Mouse (Mus musculus): ENCODE results near the gene Pbld1. TPM values are rescaled to one million over a fixed set of nuclear protein-coding genes. Genes with fewer than 3 reads are reported as not detected.
"Not testable (repeated sequence)": the region's sequence is repeated elsewhere in the genome, so short reads cannot be mapped to it uniquely, and the experiment has no call there.

Gene Pbld1
- polyA plus RNA-seq, 1 experiment from 2014 or later = 1.7 TPM

DNA sequence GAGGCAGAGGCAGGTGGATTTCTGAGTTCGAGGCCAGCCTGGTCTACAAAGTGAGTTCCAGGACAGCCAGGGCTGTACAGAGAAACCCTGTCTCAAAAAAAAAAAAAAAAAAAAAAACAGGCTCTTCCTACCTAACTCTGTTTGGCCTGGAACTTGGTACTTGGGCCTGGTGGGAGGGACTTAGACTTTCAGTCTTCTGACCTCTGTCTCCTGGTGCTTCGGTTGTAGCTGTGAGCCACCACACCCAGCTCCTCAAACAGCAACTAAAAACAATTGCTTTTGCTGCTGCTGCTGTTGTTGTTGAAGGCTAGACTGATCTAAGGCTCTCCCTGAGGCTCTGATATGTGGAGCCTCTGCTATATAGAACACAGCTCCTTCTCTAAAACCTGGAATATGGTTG, 10.9 kb upstream of the Pbld1 start:
- 93% methylated on average over 2 of the region's 2 CpGs for WGBS
- no peak overlapping the region for H3K4me2 ChIP-seq
- H3K9ac ChIP-seq = no peak overlapping the region

DNA sequence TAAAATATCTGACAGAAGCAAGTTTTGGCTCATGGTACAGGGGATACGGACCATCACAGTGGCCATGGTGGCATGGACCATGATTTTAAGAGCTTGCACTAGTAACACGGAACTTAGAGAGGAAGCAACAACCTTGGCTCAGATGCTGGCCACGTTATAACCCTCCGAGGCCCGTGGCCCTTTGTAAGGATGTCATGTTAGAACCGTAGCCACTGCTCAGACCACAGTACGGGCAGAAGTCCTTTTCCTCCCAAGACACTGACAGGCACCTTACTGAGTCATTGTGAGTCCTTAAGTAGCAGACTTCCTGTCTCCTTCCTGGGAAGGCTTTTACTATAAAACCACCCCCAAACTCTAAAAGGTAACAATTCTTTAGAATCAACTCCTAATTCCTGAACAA, 8.7 kb upstream of the Pbld1 start:
- Histone ChIP-seq H3K36me3 (ENCODE audit: poor library complexity, severe bottlenecking) (no peaks in the 10 kb centered on the region), H3K4me1 (no peaks in the 10 kb centered on the region), H3K4me3 (no peak overlapping the region), H3K27ac (no peak overlapping the region), H3K9me3 (replicated peaks) (no peaks in the 10 kb centered on the region), H3K4me2 (no peak overlapping the region), H3K27me3 (no peaks in the 10 kb centered on the region), H3K9ac (no peak overlapping the region)
- no peak for ATAC-seq
- WGBS = 77% methylated on average over 7 of the region's 7 CpGs

More for the DNA sequence above, 10.9 kb upstream of the Pbld1 start:
- H3K27ac ChIP-seq = no peak overlapping the region
- no peak overlapping the region for H3K4me3 ChIP-seq
- ATAC-seq = no peak
- no peaks in the 10 kb centered on the region for H3K27me3 ChIP-seq
- H3K9me3 ChIP-seq (replicated peaks) = no peaks in the 10 kb centered on the region
- H3K4me1 ChIP-seq = no peaks in the 10 kb centered on the region
- H3K36me3 ChIP-seq (ENCODE audit: poor library complexity, severe bottlenecking) = no peaks in the 10 kb centered on the region

DNA sequence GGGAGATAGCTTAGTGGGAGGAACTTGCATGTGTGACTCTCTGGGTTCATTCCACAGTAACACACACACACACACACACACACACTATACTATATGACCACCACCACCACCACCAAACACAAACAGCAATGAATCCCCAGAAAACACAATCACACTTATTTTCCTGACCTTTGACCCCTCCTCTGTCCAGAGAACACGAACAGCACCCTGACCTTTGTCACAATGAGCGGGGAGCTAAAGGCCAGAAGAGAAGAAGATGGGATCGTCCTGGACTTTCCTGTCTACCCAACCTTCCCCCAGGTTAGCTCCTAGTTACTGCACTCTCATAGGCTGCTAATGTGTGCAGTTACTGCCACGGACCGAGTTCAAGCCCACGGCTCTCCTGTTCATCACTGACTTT, 8.0 kb upstream of the Pbld1 start:
- Histone ChIP-seq H3K4me3 (no peak overlapping the region), H3K9me3 (replicated peaks) (no peaks in the 10 kb centered on the region), H3K4me2 (no peak overlapping the region), H3K9ac (no peak overlapping the region), H3K27ac (no peak overlapping the region), H3K4me1 (no peaks in the 10 kb centered on the region), H3K36me3 (ENCODE audit: poor library complexity, severe bottlenecking) (no peaks in the 10 kb centered on the region), H3K27me3 (no peaks in the 10 kb centered on the region)
- WGBS = 84% methylated on average over 6 of the region's 6 CpGs
- ATAC-seq = no peak

DNA sequence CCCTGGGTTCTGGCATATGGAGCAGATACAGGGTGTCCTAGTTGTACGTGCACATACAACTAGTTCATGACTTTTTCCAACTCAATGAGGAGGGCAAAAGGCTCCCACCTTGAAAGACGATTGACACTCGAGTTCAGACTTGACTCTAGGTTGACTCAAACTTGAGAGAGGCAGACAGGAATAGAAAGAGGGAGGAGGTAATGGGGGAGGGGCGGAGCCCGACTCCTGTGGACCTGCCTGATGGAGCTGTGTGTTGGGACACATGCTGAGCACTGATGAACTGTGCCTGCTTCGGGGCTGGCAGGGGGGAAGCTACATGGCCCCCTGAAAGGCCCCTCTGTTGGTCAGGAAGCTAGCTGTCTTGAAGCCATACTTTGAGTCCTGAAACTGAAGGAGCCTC, 7.0 kb upstream of the Pbld1 start:
- Histone ChIP-seq H3K27ac (no peak overlapping the region), H3K4me3 (no peak overlapping the region), H3K4me1 (no peaks in the 10 kb centered on the region), H3K4me2 (no peak overlapping the region), H3K27me3 (no peaks in the 10 kb centered on the region), H3K36me3 (ENCODE audit: poor library complexity, severe bottlenecking) (no peaks in the 10 kb centered on the region), H3K9ac (no peak overlapping the region), H3K9me3 (replicated peaks) (no peaks in the 10 kb centered on the region)
- 58% methylated on average over 6 of the region's 6 CpGs for WGBS
- no peak for ATAC-seq

DNA sequence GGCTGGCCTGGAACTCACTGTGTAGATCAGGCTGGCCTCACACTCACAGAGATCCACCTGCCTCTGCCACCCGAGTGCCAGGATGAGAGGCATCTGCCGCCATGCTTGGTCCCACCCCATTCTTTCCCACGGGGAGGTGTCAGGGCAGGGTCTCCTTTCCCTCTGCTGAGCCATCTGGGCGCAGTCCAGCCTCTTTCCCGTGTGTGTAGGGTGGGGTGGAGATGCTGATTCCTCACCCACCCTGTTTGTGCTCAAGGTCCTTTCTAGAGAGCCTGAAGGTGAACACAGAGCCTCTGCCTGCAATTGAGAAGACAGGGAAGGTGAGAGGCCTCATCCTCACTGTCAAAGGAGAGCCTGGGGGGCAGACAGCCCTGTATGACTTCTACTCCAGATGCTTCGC, 5.9 kb upstream of the Pbld1 start:
- ATAC-seq; H3K4me1 ChIP-seq; H3K4me3 ChIP-seq; H3K27ac ChIP-seq; H3K9ac ChIP-seq; H3K27me3 ChIP-seq; H3K9me3 ChIP-seq (replicated peaks); H3K36me3 ChIP-seq (ENCODE audit: poor library complexity, severe bottlenecking); H3K4me2 ChIP-seq: not testable (repeated sequence)
- WGBS = 86% methylated on average over 6 of the region's 6 CpGs

DNA sequence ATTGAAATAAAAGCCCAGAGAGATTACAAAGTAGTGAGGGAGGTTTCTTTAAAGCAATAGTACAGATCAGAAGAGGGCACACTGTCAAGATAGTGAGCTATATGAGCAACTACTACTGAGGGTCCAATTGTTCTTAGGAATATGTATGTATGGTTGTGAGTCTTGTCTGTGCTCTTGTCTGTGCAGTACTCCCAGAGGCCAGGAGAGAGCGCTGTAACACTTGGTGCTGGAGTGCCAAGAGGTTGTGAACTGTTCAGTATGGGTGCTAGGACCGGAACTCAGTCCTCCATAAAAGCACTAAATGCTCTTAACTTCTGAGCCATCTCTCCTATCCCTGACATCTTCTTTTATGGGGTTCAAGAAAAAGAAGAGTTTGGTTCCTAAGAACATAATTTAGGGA, 5.4 kb upstream of the Pbld1 start:
- no peak overlapping the region for H3K27ac ChIP-seq
- H3K27me3 ChIP-seq = no peaks in the 10 kb centered on the region
- H3K4me3 ChIP-seq = no peak overlapping the region
- no peaks in the 10 kb centered on the region for H3K4me1 ChIP-seq
- no peak for ATAC-seq
- 74% methylated on average over 2 of the region's 2 CpGs for WGBS
- no peak overlapping the region for H3K4me2 ChIP-seq
- no peaks in the 10 kb centered on the region for H3K9me3 ChIP-seq (replicated peaks)
- no peak overlapping the region for H3K9ac ChIP-seq
- H3K36me3 ChIP-seq (ENCODE audit: poor library complexity, severe bottlenecking) = no peaks in the 10 kb centered on the region

DNA sequence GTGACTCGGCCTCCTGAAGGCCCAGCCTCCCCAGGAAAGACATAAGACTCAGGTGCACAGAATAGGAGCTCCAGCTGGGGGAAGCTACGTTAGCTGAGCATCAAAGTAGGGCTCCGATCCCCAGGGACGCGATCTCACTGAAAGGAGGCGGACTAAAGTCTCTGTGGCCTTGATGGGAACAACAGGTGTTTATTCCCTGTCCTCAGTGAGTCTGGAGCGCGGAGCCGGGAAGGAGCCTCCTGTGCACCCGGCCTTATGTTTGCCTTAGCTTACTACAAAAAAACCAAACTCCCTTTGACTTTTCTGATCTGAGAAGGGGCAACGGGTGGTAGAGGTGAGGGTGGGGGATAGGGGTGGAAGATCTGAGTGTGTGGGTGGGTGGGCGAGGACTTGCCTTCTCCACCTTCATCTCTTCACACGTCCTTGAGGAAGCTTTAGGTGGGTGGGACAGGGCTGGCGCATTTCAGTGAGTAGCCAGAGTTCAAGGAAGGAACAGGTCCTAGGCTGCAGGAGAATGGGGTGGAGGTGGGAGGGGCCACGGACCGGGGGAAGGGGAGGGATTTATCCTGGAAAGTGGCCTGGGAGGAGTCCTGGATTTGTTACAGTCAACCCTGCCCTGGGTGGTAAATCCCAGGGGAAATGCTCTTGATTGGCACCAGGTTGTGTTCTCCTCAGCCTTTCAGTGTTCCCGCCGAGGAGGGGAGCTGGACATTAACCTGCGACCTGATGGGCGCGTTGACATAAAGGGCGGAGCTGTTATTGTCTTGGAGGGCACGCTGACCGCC, 2.8 kb upstream of the Pbld1 start:
- Histone ChIP-seq H3K9me3 (replicated peaks) (no peaks in the 10 kb centered on the region), H3K4me1 (no peaks in the 10 kb centered on the region), H3K4me2 (no peak overlapping the region), H3K9ac (no peak overlapping the region), H3K27ac (no peak overlapping the region), H3K36me3 (ENCODE audit: poor library complexity, severe bottlenecking) (no peaks in the 10 kb centered on the region), H3K27me3 (no peaks in the 10 kb centered on the region), H3K4me3 (no peak overlapping the region)
- no peak for ATAC-seq
- 43% methylated on average over 24 of the region's 24 CpGs for WGBS

DNA sequence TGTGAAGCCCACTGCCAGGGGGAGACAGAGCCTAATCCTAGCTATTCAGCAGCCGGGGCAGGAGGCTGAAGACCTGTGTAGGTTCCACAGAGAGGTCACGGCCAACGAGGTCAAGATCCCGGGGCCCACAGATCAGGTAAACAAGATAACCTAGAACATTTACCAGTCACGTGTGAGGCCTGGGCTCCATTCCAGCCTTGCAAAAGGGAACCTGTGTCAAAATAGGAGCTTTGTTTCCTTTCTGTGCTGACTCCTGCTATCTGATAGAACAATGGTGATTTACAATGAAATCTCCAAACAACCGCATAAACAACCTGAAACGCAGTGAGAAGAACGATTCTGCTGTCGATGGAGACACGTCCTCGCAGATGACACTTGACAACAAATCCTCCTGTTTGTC, 444 bp downstream of the Pbld1 start:
- Histone ChIP-seq H3K36me3 (ENCODE audit: poor library complexity, severe bottlenecking) (no peaks in the 10 kb centered on the region), H3K4me1 (no peaks in the 10 kb centered on the region), H3K4me3 (no peak overlapping the region), H3K4me2 (no peak overlapping the region), H3K9me3 (replicated peaks) (no peaks in the 10 kb centered on the region), H3K27me3 (no peaks in the 10 kb centered on the region), H3K9ac (no peak overlapping the region), H3K27ac (no peak overlapping the region)
- 64% methylated on average over 11 of the region's 11 CpGs for WGBS
- no peak for ATAC-seq

DNA sequence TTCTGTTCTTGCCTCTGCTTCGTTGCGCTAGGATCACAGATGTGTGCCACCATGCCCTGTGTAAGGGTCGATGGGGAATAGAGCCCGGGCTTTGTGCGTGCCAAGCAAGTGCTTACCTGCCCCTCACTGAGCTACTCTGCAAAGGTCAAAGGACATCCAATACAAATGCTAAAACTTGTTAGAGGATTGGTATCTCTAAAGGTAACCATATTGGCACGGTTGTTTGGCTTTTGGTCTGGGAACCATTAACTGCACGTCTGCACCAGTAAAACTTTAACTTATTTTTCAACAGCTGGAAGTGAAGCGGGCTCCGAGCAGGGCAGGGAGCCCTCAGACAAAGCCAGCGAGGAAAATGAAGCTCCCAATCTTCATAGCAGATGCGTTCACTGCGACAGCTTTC, 1.3 kb downstream of the Pbld1 start:
- Histone ChIP-seq H3K27ac (no peak overlapping the region), H3K9me3 (replicated peaks) (no peaks in the 10 kb centered on the region), H3K4me2 (no peak overlapping the region), H3K9ac (no peak overlapping the region), H3K4me1 (no peaks in the 10 kb centered on the region), H3K36me3 (ENCODE audit: poor library complexity, severe bottlenecking) (no peaks in the 10 kb centered on the region), H3K27me3 (no peaks in the 10 kb centered on the region), H3K4me3 (no peak overlapping the region)
- no peak for ATAC-seq
- 77% methylated on average over 12 of the region's 12 CpGs for WGBS

DNA sequence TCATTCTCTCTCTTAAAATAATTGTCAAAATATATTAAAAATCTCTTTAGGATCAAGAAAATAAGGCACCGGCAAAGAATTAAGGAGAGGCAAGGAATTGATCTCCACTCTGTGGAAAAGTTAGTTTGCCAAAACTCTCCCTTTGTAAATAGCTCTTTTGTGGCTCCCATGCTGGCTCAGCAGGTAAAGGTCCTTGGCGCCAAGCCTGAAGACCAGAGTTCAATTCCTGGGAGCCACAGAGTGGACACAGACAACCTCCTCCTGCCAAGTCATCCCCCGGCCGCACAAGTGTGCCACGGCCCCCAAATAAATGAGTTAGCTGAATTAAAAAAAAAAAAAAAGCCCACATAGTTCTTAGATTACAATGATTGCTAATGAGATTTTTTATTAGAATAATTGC, 2.7 kb downstream of the Pbld1 start:
- Histone ChIP-seq H3K4me2 (no peak overlapping the region), H3K9ac (no peak overlapping the region), H3K4me3 (no peak overlapping the region), H3K27me3 (no peaks in the 10 kb centered on the region), H3K27ac (no peak overlapping the region), H3K36me3 (ENCODE audit: poor library complexity, severe bottlenecking) (no peaks in the 10 kb centered on the region), H3K9me3 (replicated peaks) (no peaks in the 10 kb centered on the region), H3K4me1 (no peaks in the 10 kb centered on the region)
- no peak for ATAC-seq
- 89% methylated on average over 5 of the region's 5 CpGs for WGBS

DNA sequence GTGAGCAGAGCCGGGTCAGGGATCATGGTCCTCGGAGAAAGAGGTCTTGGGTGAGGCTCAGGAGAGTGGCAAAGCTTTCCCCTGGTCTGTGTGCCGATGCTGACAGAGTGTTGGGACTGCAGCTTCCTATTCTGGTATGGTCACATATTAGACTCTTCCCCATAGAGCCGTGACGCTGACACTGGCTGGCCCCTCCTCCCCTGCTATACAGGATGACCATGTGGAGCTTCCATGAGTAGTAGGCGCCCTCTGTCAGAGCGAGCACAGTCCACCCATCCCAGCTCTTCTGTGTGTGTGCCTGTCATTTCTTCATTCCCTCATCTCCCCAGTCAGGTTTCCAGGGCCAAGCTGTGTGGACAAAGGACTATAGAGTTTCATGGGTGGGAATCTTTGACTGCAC, 3.4 kb downstream of the Pbld1 start:
- Histone ChIP-seq H3K4me2 (no peak overlapping the region), H3K36me3 (ENCODE audit: poor library complexity, severe bottlenecking) (no peaks in the 10 kb centered on the region), H3K4me1 (no peaks in the 10 kb centered on the region), H3K4me3 (no peak overlapping the region), H3K27ac (no peak overlapping the region), H3K9ac (no peak overlapping the region), H3K9me3 (replicated peaks) (no peaks in the 10 kb centered on the region), H3K27me3 (no peaks in the 10 kb centered on the region)
- ATAC-seq = no peak
- 78% methylated on average over 7 of the region's 7 CpGs for WGBS

DNA sequence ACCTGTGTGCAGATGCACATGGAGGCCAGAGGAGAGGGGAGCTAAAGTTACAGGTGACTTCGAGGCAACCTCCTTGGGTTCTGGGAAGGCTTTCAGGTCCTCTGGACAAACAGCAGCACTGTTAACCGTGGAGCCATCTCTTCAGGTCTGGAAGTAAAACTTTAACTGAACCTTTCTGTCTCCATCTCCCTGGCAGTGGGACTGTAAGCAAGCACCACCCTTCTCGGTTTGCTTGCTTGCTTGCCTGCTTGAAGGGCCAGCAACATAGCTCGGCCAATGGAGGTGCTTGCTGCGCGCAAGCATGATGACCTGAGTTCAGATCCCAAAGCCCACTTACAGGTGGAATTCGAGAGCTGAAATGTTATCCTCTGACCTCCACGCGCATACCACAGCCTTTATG, 4.6 kb downstream of the Pbld1 start:
- Histone ChIP-seq H3K4me1 (no peaks in the 10 kb centered on the region), H3K4me3 (no peak overlapping the region), H3K27me3 (no peaks in the 10 kb centered on the region), H3K4me2 (no peak overlapping the region), H3K36me3 (ENCODE audit: poor library complexity, severe bottlenecking) (no peaks in the 10 kb centered on the region), H3K27ac (no peak overlapping the region), H3K9ac (no peak overlapping the region), H3K9me3 (replicated peaks) (no peaks in the 10 kb centered on the region)
- 92% methylated on average over 9 of the region's 9 CpGs for WGBS
- ATAC-seq = no peak

DNA sequence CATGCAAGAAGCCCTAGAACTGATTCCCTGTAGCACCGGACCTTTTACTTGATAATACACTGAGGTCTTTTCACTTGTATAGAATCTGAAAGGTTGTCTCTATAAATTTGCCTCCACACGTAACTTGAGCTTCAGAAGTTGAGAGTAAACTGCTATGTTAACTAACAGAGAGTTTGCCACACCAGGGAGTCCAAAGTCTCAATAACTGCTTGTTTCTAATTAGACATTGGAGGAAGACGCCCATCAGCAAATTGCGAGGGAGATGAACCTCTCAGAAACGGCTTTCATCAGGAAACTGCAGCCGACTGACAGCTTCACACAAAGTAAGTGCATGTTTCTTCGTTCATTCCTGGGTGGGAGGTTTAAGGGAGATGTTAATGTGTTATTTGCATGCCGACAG, 5.6 kb downstream of the Pbld1 start:
- H3K27me3 ChIP-seq = no peaks in the 10 kb centered on the region
- WGBS = 41% methylated on average over 8 of the region's 8 CpGs
- ATAC-seq = no peak
- H3K4me1 ChIP-seq = no peaks in the 10 kb centered on the region
- H3K36me3 ChIP-seq (ENCODE audit: poor library complexity, severe bottlenecking) = no peaks in the 10 kb centered on the region
- no peaks in the 10 kb centered on the region for H3K9me3 ChIP-seq (replicated peaks)
- H3K27ac ChIP-seq = no peak overlapping the region
- no peak overlapping the region for H3K9ac ChIP-seq
- no peak overlapping the region for H3K4me3 ChIP-seq
- H3K4me2 ChIP-seq = no peak overlapping the region
